Mouse (Mus musculus): ENCODE results near the gene Evi2a.

- no peak for TF ChIP-seq USF1 (IDR thresholded peaks at IDR 0.05; ENCODE audit: low read depth)
- no peak for TF ChIP-seq CEBPB (IDR thresholded peaks at IDR 0.05; ENCODE audit: insufficient read depth, poor library complexity, severe bottlenecking)
- TF ChIP-seq POLR2A (IDR thresholded peaks at IDR 0.05; ENCODE audit: insufficient read length, low read depth), result no peak
- no peak for TF ChIP-seq MYOG (IDR thresholded peaks at IDR 0.05; ENCODE audit: control insufficient read depth in 1 of 3, insufficient read depth in 1 of 3, insufficient read length in 2 of 3, low read depth in 2 of 3)
- TF ChIP-seq MYOD1 (IDR thresholded peaks at IDR 0.05; ENCODE audit: control insufficient read depth in 1 of 3, insufficient read length in 2 of 3, low read depth in 2 of 3), result no peak
- TF ChIP-seq TCF12 (IDR thresholded peaks at IDR 0.05; ENCODE audit: insufficient read depth, poor library complexity, severe bottlenecking), result no peak
- TF ChIP-seq E2F4 (IDR thresholded peaks at IDR 0.05; ENCODE audit: insufficient read depth), result no peak
These were observed 25.9 kb downstream of the Evi2a start for GRCm38 (mm10) chr11:79504506-79504905.

Data from myocyte (in vitro differentiated cells).